Mouse (Mus musculus) lung, postnatal 25 days (tissue): ENCODE results near the gene Yipf3.

Experiments used
- DNase-seq: peaks from one replicate; pipeline ENCODE4 v3.0.0; 2022; ENCODE audit warnings: low spot score

The Yipf3 gene

GRCm38 (mm10) chr17:46247512-46248188 is at the start of gene Yipf3, which contains the start of gene Polr1c:
TSS of gene Yipf3 (plus strand) at chr17:46248080.
TSS of gene Polr1c (minus strand) at chr17:46248054.
- peak; percentile 97 for DNase-seq

GRCm38 (mm10) chr17:46201151-46201550 is 46.7 kb upstream of the Yipf3 start:
- DNase-seq: no peak

- peak; percentile 92 for DNase-seq
Measured at GRCm38 (mm10) chr17:46202421-46203071, 45.3 kb upstream of the Yipf3 start, which contains the start of the genes Polh and Xpo5. TSS of gene Polh (minus strand) at chr17:46202645. TSS of gene Xpo5 (plus strand) at chr17:46202782.

- peak; percentile 19 for DNase-seq
Measured at GRCm38 (mm10) chr17:46203078-46203477, 44.8 kb upstream of the Yipf3 start.

- DNase-seq: no peak
Measured at GRCm38 (mm10) chr17:46206676-46207075, 41.2 kb upstream of the Yipf3 start.

- no peak for DNase-seq
Measured at GRCm38 (mm10) chr17:46210550-46210949, 37.3 kb upstream of the Yipf3 start.

- no peak for DNase-seq
Measured at GRCm38 (mm10) chr17:46221601-46222000, 26.3 kb upstream of the Yipf3 start.

- no peak for DNase-seq
Measured at GRCm38 (mm10) chr17:46227576-46227975, 20.3 kb upstream of the Yipf3 start.

GRCm38 (mm10) chr17:46236067-46236466 is 11.8 kb upstream of the Yipf3 start:
- no peak for DNase-seq

GRCm38 (mm10) chr17:46237079-46237478 is 10.8 kb upstream of the Yipf3 start:
- no peak for DNase-seq

- DNase-seq: no peak
Measured at GRCm38 (mm10) chr17:46237480-46237879, 10.4 kb upstream of the Yipf3 start.

- no peak for DNase-seq
Measured at GRCm38 (mm10) chr17:46239516-46240114, 8.3 kb upstream of the Yipf3 start.

GRCm38 (mm10) chr17:46241471-46241870 is 6.4 kb upstream of the Yipf3 start:
- no peak for DNase-seq

- DNase-seq: peak; percentile 43
Measured at GRCm38 (mm10) chr17:46242274-46242673, 5.6 kb upstream of the Yipf3 start.

- DNase-seq: peak; percentile 83
Measured at GRCm38 (mm10) chr17:46242993-46243392, 4.9 kb upstream of the Yipf3 start.

GRCm38 (mm10) chr17:46243624-46244023 is 4.3 kb upstream of the Yipf3 start:
- DNase-seq: no peak

GRCm38 (mm10) chr17:46244579-46244978 is 3.3 kb upstream of the Yipf3 start:
- peak; percentile 72 for DNase-seq

GRCm38 (mm10) chr17:46248189-46248522 is 276 bp downstream of the Yipf3 start:
- no peak for DNase-seq

GRCm38 (mm10) chr17:46251174-46251573 is 3.3 kb downstream of the Yipf3 start:
- no peak for DNase-seq

- no peak for DNase-seq
Measured at GRCm38 (mm10) chr17:46252571-46253451, 4.9 kb downstream of the Yipf3 start.

GRCm38 (mm10) chr17:46253452-46254084 is 5.7 kb downstream of the Yipf3 start, which contains the start of gene Lrrc73:
TSS of gene Lrrc73 (plus strand) at chr17:46253531.
- peak; percentile 88 for DNase-seq

- no peak for DNase-seq
Measured at GRCm38 (mm10) chr17:46254106-46254505, 6.2 kb downstream of the Yipf3 start.
